Mouse (Mus musculus) forebrain, embryonic 10.5 days (tissue): ENCODE data around the gene Fgf13. TPM values are rescaled to one million over a fixed set of nuclear protein-coding genes. Genes with fewer than 3 reads are reported as not detected.

Source experiments
- DNase-seq: peaks from one replicate; pipeline ENCODE4 v3.0.0-alpha.2; 2017; ENCODE audit warnings: low spot score; ENCODE audit errors: extremely low spot score
- H3K27ac ChIP-seq: fragments of 300-500 bp; sonication (generic); 2 replicates; pipeline ENCODE4 v1.5.1; 2016; ENCODE audit warnings: mild to moderate bottlenecking
- H3K27me3 ChIP-seq: fragments of 300-500 bp; sonication (generic); 2 replicates; pipeline ENCODE4 v1.6.1; 2016; ENCODE audit warnings: mild to moderate bottlenecking; ENCODE audit not compliant: poor library complexity, severe bottlenecking
- H3K36me3 ChIP-seq: fragments of 300-500 bp; sonication (generic); replicated peaks from 2 replicates; pipeline ENCODE4 v1.6.1; 2016; ENCODE audit warnings: mild to moderate bottlenecking, moderate library complexity
- H3K4me1 ChIP-seq: fragments of 300-500 bp; sonication (generic); 2 replicates; pipeline ENCODE4 v1.6.1; 2016
- H3K4me3 ChIP-seq: fragments of 300-500 bp; sonication (generic); 2 replicates; pipeline ENCODE4 v1.5.1; 2016; ENCODE audit warnings: mild to moderate bottlenecking, moderate library complexity
- H3K9me3 ChIP-seq: fragments of 300-500 bp; sonication (generic); 2 replicates; pipeline ENCODE4 v1.6.1; 2016; ENCODE audit warnings: mild to moderate bottlenecking, moderate library complexity
- WGBS: fragments of 180-500 bp; shearing (Covaris S2); methylation state at CpG from one replicate; pipeline ENCODE4 v1.1.7; 2016; 5-methylcytosine and 5-hydroxymethylcytosine counted together
- polyA plus RNA-seq: library from polyadenylated mRNA; unstranded; fragments of >200 nt; fragmentation: Nextera tagmentation; extraction: Ambion mirVana; gene quantifications from 2 replicates; pipeline ENCODE4 v1.2.1, GENCODE M21; 2016

Gene Fgf13
- polyA plus RNA-seq, 1 experiment from 2014 or later = 20.6 TPM

DNA sequence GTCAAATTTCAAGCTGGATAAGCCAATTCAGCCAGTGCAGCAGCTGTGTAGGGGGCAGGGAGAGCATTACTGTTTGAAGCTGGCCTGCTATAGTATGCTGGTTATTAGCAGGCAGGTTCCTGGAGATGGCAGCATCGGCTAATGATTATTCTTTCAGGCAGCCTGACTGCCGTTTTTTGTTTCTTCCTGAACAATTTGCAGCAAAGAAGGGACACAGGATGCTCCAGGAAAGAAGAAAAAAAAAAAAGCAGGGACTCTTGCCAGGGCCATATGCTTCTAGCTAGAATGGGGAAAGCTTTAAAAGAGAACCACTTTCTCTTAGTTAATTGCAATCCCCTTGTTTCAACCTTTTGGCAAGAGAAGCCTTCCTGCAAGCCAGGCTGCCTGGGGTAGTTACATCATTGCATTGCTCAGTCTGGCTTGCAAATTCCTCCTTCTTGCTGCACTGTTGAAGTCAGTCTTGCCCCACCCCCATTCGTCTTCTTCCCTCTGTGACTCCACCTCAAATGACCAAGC is 388.7 kb downstream of the Fgf13 start:
- H3K27me3 ChIP-seq = no peaks in the 10 kb centered on the region
- H3K4me3 ChIP-seq = no peak overlapping the region
- H3K4me1 ChIP-seq = peaks cover 14% of the 10 kb centered on the region
- DNase-seq = peak; percentile 38
- no peaks in the 10 kb centered on the region for H3K36me3 ChIP-seq
- WGBS = 17% methylated on average over 3 of the region's 3 CpGs
- no peaks in the 10 kb centered on the region for H3K9me3 ChIP-seq
- peak overlapping the region; percentile 66 for H3K27ac ChIP-seq

DNA sequence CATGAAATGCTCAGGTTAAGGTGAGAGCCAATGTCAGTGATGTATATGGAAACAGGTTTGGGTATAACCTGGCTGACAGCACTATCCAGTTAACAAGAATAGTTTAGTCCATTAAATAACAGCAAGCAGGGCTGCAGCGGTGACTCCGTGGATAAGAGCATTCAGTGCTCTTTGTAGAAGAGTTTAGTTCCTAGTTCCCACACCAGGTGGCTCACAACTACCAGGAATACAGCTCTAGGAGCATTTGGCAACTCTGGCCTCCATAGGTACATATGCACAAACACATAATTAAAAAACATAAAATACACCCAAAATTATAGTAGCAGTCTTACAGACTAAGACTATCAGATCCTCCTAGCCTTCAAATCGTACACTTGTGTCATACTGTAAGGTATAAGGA is 390.2 kb downstream of the Fgf13 start:
- H3K27me3 ChIP-seq = no peaks in the 10 kb centered on the region

DNA sequence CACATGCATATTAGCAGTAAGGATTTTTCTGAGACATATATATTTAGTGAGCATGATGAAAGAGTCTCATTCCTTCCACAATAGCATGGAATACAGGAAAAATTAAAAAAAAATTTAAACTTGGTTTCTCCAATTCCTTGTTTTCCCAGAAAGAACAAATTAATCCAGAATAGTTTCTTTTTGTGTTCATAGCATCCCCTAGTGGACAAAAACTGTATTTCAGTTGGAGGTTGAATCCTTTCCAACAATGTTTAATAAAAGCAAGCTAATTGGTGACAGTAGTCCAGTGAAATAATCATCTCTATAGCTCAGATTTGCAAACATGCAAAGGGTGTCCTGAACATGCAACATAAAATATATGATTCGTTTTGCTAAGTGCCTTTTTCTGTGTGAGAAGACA is 395.7 kb downstream of the Fgf13 start:
- Histone ChIP-seq H3K9me3 (no peaks in the 10 kb centered on the region), H3K4me3 (no peak overlapping the region), H3K36me3 (no peaks in the 10 kb centered on the region), H3K27ac (no peak overlapping the region), H3K4me1 (no peaks in the 10 kb centered on the region), H3K27me3 (no peaks in the 10 kb centered on the region)
- no peak for DNase-seq
- 9% methylated on average over 1 of the region's 1 CpGs for WGBS

More for the DNA sequence above, 390.2 kb downstream of the Fgf13 start:
- Histone ChIP-seq H3K4me3 (no peak overlapping the region), H3K9me3 (no peaks in the 10 kb centered on the region), H3K36me3 (no peaks in the 10 kb centered on the region), H3K4me1 (peaks cover 14% of the 10 kb centered on the region), H3K27ac (no peak overlapping the region)
- 51% methylated on average over 3 of the region's 3 CpGs for whole genome bisulfite sequencing
- DNase-seq = no peak

DNA sequence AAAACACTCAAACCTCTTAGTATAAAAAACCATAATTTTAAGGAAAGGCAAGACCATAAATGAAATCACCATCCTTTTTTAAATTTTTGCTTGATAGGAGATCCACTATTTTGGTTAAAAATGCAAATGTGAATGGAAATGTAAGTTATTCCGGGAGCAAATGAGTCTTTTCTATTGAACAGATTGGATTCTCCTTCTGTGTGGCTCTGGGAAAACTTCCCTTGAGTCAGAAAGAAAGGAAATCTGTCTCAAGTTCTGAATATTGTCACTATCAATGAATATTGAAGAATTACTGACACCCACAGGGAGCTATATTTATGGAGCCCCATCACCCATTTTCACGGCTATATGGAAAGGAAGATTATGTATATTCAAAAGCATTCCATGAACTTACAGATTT is 401.1 kb downstream of the Fgf13 start:
- Histone ChIP-seq H3K27ac (no peak overlapping the region), H3K27me3 (no peaks in the 10 kb centered on the region), H3K9me3 (no peaks in the 10 kb centered on the region), H3K4me1 (no peaks in the 10 kb centered on the region), H3K36me3 (no peaks in the 10 kb centered on the region), H3K4me3 (no peak overlapping the region)
- DNase-seq = no peak
- 87% methylated on average over 2 of the region's 2 CpGs for WGBS

DNA sequence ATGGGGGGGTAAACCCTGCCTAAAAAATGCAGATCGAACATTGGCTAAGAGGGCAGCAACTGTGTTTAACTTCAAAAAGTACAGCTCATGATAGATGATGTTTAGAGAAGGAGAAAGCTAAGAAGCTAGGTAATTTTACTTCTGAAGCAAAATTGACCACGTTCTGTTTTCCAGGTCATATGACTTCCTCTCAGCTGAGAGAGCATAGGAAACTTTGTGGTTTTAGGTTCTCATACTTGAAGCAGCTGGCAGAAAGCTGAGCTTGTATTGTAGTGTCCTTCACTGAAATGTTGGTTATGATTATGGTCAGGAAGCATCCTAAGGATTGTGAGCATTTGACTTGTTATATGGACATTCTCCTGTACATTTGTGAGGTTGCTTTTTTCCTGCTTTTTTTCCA is 425.9 kb downstream of the Fgf13 start:
- H3K4me1 ChIP-seq = no peaks in the 10 kb centered on the region
- no peak overlapping the region for H3K4me3 ChIP-seq
- no peak for DNase-seq
- H3K9me3 ChIP-seq = no peaks in the 10 kb centered on the region
- H3K27me3 ChIP-seq = peaks cover 3% of the 10 kb centered on the region; the same call in 1 of the 2 replicates
- no peaks in the 10 kb centered on the region for H3K36me3 ChIP-seq
- H3K27ac ChIP-seq = no peak overlapping the region
- WGBS = 73% methylated on average over 2 of the region's 2 CpGs

DNA sequence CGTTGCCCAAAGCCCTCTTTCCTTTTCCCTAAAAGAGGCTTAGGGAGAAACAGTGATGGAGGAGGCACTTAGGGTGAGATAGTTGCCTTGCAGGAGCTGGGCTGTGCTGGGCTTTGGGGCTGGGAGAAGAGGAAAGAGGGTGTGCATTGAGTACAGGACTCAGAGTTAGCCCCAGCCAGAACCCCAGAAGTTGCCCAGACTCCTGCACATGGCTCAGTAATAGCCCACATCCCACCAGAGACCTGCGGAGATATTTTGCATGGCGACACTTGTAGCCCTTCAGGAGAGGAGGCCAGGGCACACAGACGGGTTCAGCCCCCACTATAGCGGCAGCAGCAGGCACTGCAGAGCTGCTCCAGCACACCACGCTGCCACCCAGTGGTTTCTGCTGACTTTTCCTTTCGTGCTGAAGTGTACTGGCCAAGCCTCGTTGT is 432.9 kb downstream of the Fgf13 start:
- peak; percentile 62 for DNase-seq
- H3K27me3 ChIP-seq = peaks cover 19% of the 10 kb centered on the region
- H3K9me3 ChIP-seq = no peaks in the 10 kb centered on the region
- H3K4me1 ChIP-seq = peaks cover 8% of the 10 kb centered on the region; the same call in 1 of the 2 replicates
- peak overlapping the region; percentile 66 for H3K4me3 ChIP-seq
- WGBS = 18% methylated on average over 8 of the region's 8 CpGs
- peak overlapping the region; percentile 86 for H3K27ac ChIP-seq
- no peaks in the 10 kb centered on the region for H3K36me3 ChIP-seq

DNA sequence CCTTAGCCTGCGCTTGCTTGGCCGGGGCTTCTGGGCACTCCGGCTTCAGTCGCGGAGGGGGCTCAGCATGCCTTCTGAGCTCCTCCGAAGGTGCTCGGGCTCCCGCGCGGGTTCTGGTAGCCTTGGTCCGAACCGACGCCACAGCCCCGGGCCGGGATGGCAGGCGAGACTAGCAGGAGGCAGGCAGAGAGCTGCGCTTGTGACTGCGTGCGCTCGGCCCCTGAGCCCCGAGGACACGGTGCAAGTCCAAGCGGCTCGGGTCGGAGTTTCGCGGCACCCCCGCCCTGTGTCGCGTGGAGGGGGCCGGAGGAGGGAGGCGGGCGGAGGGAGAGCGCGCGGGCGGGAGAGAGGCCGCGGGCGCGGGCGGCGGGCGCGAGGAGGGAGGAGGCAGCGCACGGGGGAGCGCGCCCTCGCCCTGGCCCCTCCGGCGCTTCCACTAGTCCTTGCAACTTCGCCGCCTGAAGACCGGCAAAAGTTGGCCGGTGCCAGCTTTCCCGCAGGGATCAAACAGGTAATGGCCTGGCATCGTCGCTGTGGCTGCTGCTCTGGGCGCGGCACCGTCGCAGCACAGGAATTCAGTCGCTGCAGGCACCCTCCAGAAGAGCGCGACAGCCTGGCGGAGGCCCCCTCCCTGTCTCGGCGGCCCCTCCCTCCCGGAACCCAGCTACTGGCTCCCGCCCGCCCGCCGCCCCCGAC is 433.6 kb downstream of the Fgf13 start:
- Histone ChIP-seq H3K36me3 (no peaks in the 10 kb centered on the region), H3K9me3 (no peaks in the 10 kb centered on the region), H3K4me3 (peak overlapping the region; percentile 66), H3K27ac (peak overlapping the region; percentile 86), H3K27me3 (peaks cover 19% of the 10 kb centered on the region), H3K4me1 (peaks cover 8% of the 10 kb centered on the region; the same call in 1 of the 2 replicates)
- DNase-seq = peak; percentile 31
- WGBS = 13% methylated on average over 55 of the region's 75 CpGs

DNA sequence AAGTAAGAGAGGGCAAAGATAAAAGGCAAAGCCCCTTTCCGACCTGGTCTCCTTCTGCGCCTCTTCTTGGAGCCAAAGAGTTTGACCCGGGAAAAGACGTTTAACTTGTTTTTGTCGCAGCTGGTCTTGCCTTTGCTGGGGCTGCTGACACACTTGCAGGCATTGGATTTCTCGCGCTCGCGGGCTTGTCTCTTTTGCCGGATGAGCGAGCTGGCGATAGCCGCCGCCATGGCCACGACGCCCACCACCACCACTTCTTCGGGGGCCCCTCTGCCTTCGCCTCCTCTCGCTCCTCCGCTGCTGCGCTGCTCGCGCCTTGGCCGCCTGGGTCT is 434.1 kb downstream of the Fgf13 start:
- Histone ChIP-seq H3K4me1 (peaks cover 8% of the 10 kb centered on the region; the same call in 1 of the 2 replicates), H3K4me3 (peak overlapping the region; percentile 66), H3K36me3 (no peaks in the 10 kb centered on the region), H3K27ac (peak overlapping the region; percentile 86), H3K27me3 (peaks cover 19% of the 10 kb centered on the region), H3K9me3 (no peaks in the 10 kb centered on the region)
- 24% methylated on average over 22 of the region's 24 CpGs for WGBS
- peak; percentile 30 for DNase-seq

DNA sequence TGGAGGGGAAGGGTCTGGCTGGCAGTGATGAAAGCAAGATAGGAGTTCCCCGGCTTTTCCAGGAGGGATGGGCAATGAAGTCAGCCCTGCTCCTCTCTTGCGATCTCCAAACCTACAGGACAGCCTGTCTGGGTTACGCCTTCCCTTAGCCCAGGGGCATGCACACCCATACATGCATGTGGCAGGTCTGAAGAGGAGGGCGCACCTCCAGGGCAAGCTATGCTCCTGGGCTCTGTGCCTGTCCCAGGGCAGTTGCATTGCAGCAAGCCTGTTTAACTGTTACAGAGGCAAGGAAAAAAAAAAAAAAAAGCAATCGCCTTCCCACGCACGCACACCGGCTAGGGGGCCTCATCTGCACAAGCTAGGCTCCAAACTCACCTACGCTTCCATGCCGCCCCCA is 434.5 kb downstream of the Fgf13 start:
- H3K27ac ChIP-seq = peak overlapping the region; percentile 86
- 11% methylated on average over 10 of the region's 10 CpGs for WGBS
- peak; percentile 18 for DNase-seq

DNA sequence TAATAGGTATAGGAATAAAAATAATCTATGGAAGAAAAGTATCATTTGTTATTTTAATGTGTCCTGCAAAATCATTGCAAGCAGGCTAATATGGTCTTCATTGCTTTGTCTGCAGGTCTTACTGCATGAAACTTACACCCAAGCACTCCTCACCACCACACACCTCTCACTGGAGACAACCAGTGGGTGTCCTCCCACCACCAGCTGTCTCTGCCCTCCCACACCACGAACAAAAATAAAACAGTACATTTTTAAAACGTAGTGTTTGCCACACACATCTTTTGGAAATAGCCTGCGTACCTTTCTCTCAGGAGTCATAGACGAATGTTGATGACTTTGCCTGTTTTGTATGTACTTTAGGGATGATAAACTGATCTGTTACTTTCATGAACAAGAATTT is 441.2 kb downstream of the Fgf13 start:
- DNase-seq = no peak
- Histone ChIP-seq H3K27ac (no peak overlapping the region), H3K27me3 (no peaks in the 10 kb centered on the region), H3K4me3 (no peak overlapping the region), H3K4me1 (no peaks in the 10 kb centered on the region), H3K9me3 (no peaks in the 10 kb centered on the region), H3K36me3 (no peaks in the 10 kb centered on the region)
- WGBS = 82% methylated on average over 4 of the region's 4 CpGs

More for the DNA sequence above, 434.5 kb downstream of the Fgf13 start:
- Histone ChIP-seq H3K4me1 (peaks cover 8% of the 10 kb centered on the region; the same call in 1 of the 2 replicates), H3K27me3 (peaks cover 19% of the 10 kb centered on the region), H3K36me3 (no peaks in the 10 kb centered on the region), H3K4me3 (peak overlapping the region; percentile 66), H3K9me3 (no peaks in the 10 kb centered on the region)

DNA sequence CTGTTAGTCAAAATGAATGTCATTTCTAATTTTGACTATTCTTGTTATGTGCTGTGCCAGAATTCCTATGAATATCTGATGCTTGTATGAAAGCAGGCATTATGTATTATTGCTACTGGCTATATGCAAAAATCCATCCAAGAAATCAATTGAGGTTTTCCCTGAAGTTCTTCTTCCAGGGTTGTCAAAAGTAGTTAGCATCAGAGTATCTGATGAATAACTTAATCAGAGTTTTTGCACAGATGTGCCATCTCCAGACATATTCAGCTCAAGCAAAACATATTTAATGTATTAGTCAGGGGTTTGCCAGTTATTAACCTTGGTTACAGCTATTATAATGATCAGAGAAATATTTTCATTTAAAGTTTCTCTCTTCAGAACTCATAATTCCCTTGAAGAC is 454.7 kb downstream of the Fgf13 start:
- Histone ChIP-seq H3K9me3 (no peaks in the 10 kb centered on the region), H3K27ac (no peak overlapping the region), H3K4me1 (no peaks in the 10 kb centered on the region), H3K4me3 (no peak overlapping the region), H3K27me3 (no peaks in the 10 kb centered on the region), H3K36me3 (no peaks in the 10 kb centered on the region)
- DNase-seq = no peak

DNA sequence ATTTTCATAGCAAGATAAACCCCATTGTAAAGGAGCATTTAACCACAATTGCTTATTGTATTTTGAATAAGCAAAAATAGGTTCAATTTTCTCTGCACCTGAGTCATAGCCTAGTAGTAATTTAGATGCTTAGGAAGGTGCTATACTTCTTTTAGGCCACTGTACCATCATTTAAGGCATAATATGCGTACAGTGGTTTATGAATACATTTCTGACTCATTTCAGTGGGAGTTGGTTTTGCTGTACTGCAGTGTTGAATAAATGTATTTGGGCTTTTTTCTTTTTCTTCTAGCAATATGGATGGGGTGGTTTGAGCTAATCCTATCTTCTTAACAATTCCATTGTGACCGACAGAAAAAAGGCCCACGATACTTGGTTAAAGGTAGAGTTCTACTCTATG is 481.9 kb downstream of the Fgf13 start:
- Histone ChIP-seq H3K4me3 (no peak overlapping the region), H3K4me1 (no peaks in the 10 kb centered on the region), H3K27me3 (no peaks in the 10 kb centered on the region), H3K9me3 (no peaks in the 10 kb centered on the region), H3K36me3 (no peaks in the 10 kb centered on the region), H3K27ac (no peak overlapping the region)
- DNase-seq = no peak
- 97% methylated on average over 3 of the region's 3 CpGs for WGBS

DNA sequence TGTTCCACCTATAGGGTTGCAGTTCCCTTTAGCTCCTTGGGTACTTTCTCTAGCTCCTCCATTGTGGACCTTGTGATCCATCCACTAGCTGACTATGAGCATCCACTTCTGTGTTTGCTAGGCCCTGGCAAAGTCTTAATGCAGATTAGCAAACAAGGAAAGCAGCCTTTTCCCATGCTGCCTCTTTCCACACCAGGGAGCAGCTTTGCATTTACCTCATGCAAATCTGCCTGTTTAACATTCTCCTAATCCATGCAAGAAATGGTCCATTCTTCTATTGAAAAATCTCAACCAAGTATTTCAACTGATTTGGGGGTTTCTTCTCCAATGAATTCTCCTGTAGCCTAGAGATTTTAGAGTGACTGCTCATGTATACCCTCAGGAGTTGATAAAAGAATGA is 487.4 kb downstream of the Fgf13 start:
- DNase-seq = no peak
- H3K4me1 ChIP-seq = no peaks in the 10 kb centered on the region
- no peaks in the 10 kb centered on the region for H3K9me3 ChIP-seq
- no peaks in the 10 kb centered on the region for H3K27me3 ChIP-seq
- H3K4me3 ChIP-seq = no peak overlapping the region
- no peak overlapping the region for H3K27ac ChIP-seq
- H3K36me3 ChIP-seq = no peaks in the 10 kb centered on the region
